Mouse (Mus musculus) spleen, postnatal 4 days (tissue): ENCODE data around the gene Magi1.

ENCODE experiments used
- DNase-seq, 2 experiments: peaks; one replicate each; pipeline ENCODE4 v3.0.0; 2022; ENCODE audit warnings: low spot score in 2 of 2

Gene Magi1

DNA sequence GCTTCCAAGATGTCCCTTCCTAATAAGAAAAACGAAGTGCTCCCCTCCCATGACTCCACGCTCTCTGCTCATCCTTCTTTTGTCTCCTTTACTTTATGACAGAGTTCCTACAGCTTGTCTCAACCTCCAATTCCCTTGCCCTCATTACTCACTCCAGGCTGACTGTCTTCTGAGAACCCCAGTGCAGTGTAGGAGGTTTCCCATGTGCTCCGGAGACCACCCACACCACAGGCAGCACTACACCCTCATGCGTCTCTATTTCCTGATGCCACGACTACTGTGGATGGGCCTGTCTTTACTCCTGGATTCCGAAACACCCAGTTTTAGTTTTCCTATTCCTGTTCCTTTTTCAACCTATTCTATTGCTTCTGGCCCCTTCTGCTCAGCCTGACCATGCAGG, 549.9 kb downstream of the Magi1 start:
- DNase-seq, result no peak

DNA sequence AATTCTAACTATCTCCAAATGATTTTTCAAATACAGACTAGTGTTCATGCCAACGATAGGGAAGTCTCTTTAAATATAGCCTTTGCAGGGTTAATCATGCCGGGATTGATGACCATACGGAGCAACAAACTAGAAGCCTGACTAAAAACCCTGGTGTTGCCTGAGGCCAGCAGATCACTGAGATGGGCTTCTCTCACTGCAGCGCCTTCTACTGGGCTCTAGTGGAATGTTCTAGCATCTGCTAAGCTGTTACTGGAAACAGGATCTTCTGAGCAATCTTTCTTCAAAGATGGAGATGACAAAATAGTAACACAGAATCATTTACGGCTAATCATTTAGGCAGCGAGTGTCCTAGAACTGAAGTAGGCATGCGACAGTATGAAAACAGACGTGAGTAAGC, 554.0 kb downstream of the Magi1 start:
- DNase-seq, result no peak

DNA sequence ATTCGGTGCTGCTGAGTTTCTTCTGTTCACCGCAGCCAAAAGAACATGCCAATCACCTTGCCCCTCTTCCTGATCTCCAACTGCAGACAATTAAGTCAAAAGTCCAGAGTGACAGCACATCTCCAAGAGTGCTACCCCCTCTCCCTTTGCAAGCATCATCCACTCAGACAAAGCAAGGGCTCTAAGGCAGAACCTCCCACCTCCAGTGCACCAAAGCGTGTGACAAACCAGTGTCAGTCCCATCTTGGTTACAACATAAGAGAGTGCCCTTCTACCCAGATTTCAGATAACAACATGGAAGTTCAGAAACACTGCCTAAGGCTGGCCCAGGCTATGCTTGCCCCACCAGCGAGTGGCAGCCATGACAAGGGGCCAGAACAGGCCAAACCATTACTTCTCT, 554.9 kb downstream of the Magi1 start:
- DNase-seq, result no peak

DNA sequence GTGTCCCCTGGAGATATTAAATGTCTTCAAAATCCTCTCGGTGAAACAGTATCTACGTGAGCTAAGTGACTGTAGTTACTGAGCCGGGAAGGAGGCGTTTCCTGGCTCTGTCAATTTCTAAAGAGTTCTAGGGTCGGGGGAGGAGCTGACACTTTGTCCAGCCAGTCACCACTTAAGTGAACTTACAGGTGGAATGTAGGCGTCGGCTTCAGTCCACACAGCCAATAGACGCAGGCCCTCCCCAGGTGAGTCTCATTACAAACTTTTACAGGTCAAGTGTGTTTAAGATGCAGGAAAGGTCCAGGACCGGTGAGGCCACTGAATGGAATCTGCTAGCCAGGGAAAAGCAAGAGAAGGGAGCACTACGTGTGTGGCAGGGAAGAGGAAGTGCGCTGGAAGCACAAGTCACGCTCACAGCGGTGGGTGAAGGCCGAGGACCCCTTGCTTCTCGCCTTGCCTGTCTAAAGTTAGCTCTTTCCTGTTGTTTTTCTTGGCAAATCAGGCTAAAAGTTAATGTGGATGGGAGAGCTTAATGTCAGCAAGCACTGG, 556.0 kb downstream of the Magi1 start:
- no peak for DNase-seq

DNA sequence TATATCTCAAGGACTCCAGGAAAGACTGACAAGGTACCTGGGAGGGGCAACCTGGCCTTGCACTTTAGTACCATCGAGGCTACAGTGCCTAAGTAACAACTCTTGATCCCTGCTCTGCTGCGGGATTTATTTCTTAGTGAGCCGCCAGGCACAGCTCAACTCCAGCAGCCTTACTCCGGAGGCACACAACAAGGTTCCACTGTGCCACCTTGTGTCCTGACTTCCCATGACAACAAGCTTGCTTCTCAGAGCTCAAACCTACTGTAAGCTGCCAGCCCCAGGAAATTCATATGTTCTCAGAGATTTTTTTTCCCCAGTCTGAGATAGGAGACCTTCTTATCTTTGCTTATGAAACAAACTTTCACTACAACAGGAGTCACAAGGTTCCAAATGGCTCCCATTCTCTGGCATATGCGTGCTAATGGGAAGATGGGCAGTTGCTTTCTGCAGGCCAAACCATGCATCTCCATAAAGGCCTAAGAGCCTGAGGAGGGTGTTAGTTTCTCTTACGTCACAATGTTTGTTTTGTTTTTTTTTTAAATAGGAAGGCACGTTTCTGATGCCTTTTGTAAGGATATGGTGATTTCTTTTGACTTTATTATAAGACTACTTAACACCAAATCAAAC, 556.8 kb downstream of the Magi1 start:
- DNase-seq, result no peak

DNA sequence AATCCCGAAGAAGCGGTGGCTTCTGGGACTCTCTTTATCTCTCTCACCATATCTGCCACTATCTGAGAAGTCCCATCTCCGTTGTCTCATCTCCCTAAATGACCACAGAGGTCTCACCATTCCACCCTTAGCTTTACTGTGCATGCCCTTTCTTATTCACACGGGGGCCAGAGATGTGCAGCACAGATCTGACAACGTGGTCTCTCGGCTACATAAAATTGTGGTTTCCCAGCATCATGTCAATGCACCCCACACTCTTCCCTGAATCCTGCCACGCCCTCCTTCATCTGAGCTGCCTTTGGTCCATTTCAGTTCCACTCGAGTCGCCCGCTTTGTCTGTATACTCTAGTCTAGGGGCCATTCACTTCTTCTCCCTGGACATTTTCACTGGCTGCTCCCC, 557.6 kb downstream of the Magi1 start:
- no peak for DNase-seq

DNA sequence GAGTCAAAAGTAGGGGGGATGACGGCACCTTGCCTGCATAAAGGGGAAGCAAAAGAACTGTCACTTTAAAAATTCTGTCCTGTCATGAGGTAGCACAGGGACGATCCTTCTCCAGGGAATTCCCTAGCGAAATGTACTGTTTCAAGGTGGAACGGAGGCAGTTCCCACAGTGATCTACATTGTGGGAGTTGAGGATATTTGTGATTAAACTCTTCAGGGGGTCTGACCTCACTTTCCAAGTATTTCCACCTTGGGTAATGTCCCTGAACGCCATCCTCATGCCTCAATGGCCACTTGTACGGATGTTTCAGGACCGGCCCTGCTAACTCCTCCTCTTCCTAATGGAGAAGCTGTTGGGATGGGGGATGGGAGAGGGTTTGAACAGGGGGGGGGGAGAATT, 559.0 kb downstream of the Magi1 start:
- no peak for DNase-seq

DNA sequence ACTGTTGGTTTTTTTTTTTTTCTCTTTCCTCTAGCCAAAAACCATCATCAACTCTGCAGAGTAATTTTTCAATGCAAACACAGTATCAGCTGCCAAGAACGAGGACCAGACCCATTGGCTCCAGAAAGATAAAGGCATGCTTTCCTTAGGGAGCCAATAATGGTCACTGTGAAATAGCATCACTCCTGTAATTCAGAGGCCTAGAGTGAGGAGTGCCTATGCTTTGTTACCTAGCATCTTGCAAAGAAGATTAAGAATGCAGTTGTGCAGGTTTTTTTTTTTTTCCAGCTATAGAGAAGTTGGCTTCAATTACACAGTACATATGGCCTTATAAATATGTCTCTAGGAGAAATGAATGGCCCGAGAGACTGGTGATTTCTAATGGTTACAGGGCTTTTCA, 560.5 kb downstream of the Magi1 start:
- no peak for DNase-seq

DNA sequence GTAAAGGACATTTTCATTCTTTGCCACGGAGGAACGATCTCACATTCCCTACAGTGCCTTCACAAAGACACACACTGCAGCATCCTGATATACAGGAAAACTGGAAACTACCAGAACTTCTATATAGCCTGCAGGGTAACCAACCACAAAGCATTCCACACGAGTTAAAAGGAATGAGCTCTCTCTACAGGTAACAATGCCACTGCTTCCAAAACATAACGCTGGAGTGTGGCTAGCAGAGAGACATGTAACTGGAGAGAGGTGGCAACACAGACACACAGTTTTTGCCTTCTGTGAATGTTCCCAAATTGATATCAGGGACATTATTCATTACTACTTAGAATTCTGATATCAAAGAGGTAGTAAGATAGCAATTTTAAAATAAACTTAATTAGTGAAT, 564.2 kb downstream of the Magi1 start:
- no peak for DNase-seq

DNA sequence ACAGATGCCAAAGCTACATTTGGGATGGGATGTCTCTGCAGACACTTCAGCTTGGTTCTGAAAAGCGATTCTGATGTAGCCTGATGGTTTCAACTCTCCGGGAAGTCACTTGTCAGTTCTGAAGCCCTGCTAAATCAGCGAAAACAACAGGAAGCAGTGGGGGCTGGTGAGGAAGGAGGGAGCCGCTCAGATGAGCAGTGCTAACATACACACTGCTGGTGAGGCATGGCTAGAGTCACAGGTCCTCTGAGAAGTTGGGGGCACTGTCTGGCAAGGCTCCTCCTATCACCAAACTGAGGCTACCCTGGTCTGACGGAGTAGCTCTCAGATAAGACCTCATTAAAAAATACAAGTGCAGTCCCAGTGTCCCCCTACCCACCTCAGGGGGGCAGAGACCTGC, 565.3 kb downstream of the Magi1 start:
- no peak for DNase-seq

DNA sequence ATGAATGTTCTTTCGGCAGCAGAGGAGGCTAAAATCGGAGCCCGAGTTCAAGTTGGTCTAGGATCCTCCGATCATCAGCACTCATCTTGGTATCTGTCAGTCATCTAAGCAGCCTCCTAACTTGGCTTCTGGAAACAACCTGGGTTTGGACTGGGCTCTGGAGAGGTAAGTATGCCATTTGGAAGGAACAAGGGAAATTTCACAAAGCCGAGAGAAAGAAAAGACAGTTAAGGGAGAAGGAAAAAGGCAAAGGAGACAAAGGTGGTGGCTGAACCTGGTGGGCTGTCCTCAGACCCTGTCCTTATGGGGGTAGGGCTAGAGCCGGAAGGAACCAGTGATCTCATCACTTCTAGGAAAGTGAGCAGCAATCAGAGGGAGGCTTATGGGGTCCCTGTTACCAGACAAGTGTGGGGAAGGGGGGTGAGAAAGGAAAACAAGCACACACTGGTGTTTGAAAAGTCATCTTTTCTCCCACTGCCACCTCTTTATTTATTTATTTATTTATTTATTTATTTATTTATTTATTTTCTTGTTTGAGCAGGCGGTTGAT, 565.8 kb downstream of the Magi1 start:
- no peak for DNase-seq

DNA sequence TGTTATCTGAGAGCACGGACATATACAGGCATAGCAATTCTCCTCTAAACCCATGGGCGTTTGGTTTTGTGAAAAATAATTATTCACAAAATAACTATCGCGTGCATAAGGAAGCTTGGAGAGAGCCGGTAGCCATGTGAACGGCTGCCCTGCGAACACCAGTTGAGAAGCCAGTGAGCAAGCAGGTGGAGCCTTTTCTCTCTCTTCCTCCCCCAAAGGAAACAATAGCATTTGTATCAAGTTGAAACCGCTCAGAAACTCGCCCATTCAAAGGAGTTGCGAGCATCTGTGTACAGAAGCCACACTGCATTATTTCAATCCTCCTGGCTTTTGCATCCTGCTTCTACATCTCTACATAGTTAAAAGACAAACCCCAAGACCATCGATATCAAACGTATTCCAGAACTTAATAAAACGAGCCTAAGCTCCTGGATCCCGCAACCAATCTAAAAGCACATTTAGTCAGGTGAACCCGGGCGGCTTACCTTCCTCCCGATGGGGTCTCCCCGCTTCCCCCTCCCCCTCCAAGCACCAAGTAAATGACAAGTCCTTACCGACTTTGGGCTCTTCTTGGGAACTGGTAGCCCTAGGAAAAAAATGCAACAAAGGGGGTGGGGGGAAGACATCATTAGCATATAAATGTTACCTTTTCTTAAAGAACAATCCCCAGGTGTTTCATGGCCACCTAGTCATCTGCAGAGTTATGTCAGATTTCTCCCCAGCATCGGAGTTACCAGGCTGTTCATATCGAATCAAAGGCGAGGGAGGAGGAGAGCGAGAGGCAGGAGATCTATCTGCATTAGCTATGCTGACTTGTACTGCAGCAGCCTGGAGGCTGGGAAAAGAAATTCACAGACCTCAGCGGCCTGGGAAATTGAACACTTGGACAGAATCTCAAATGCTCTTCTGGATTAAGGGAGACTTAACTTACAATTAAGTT, 566.8 kb downstream of the Magi1 start:
- no peak for DNase-seq

DNA sequence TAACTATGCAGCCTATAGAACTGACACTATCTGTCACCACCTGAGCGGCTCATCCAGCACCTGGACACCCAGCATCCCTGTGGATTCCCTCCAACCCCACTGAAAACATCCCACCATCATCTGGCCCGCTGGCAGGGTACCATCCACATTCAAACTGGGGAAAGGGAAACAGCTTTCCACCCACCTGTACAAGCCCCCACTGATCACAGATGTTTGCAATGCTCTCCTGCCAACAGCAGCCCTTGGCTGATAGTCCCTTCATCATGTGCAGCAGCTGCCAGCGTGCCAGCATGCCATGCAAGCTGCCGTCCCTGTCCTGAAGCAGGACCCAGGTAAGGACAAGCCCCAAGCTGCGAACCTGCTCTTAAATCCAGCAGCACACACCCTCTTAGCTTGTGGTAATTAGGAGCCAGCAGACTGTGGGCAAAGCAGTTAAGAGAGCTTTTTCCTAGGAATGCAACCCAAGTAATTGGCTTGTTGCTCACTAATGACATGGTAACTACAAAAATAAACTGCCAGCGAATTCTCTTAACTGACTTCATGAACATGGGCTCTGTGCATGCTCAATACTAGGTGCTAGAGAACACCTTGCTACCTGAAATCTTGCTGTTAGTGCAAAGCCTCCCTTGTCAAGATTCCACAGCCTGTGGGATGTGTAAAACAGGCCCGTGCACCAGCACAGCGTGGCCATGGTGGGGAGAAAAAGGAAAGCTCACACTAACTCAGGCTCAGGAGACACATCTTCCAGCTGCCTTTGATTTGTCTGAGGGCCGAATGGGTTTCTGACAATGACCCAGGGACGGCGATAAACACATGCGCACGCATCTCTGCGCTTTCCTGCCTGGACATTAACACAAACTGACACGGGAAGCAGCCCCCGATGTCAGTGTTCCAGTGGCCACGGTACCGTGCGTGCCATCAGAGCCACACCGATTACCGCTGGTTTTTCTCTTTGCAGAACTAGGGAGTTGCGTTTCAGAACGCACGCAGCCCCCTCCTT, 568.2 kb downstream of the Magi1 start:
- no peak for DNase-seq

DNA sequence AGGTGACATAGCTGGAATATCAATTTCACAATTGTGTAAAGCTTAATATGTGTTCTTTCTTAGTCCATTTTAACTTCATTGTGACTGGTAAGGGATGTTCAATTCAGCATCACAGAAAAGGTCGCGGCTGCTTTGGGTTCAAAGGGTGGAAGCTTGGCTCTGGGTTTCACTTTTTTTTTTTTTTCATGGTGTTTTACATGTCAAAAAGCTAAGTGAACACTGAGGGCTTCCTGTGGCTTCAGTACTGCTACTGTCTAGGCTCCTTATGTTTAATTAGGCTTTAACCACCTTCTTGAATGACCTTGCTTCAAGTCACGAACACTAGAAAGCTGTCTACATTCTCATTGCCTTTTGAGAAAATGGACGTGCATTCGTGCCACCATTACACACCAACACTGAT, 579.4 kb downstream of the Magi1 start:
- DNase-seq, result no peak

DNA sequence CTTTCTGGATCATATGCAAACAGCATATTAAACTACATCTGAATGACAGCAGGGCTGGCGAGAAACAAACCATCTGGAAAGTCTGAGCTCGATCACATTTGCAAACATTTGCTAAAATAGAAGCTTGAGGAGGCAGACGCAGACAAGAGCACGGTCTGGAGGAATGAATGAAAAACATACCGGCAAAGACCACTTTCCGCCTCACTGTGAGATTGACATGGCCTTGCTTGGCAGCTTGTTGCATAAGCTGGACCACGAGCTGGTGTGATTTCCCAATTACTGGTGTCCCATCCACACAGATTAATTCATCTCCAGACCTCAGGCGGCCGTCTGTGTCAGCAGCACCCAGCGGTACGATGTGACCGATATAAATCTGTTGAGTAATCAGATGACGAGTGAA, 584.3 kb downstream of the Magi1 start:
- DNase-seq, result no peak

DNA sequence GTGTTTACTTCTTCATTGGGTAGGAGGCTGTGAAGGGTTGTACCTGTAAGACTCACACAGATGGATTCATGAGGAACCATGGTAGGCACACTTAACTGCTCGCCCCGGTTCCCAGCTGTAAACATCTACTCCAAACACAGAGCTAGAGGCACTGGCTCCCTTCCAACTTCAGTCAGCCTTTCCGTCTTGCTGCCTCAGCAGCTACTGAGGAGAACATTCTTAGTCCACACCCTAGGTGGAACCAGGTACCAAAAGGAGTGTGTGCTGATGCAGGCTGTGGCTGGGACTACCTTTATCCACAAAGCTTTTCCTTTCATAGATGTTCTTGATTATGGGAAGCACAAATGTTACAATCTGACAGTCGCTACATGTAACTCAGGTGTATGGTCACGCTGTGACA, 585.8 kb downstream of the Magi1 start:
- DNase-seq, result no peak

DNA sequence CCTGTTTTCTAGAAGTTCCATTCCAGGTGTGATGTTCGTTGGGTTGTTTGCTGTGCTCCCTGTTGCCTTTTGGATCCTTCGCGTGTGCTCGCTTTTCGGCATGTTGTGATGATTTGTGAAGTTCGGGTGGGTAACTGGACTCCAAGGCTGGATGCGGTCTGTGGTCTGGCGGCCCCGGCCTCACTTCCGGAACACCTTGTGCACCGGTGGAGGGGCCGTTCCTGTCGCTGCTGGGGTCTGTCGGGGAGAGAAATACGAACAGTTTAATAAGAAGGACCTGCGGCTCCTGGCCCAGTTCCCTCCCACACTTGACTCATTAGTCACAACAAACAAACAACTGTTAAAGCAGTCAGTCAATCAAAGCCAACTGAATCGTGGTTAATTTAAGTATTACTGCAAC, 605.0 kb downstream of the Magi1 start:
- DNase-seq, result no peak

DNA sequence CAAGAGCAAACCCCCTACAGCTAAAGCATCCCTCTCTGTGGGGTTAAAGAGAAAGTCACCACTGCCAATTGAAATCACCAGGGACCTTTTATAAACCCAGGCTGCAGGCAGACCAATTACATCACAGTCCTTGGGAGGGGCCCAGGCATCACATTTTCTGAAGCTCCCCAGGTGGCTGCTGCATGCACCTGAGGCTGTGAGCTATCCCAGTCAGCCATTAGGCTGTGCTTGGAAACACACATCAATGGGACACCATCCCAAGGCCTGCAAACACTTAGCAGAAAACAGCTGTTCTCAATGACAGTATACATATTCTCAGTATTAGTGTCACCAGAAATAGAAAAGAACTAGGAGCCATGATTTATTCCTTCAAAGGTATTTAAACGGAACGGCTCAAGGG, 617.0 kb downstream of the Magi1 start:
- DNase-seq, result no peak

DNA sequence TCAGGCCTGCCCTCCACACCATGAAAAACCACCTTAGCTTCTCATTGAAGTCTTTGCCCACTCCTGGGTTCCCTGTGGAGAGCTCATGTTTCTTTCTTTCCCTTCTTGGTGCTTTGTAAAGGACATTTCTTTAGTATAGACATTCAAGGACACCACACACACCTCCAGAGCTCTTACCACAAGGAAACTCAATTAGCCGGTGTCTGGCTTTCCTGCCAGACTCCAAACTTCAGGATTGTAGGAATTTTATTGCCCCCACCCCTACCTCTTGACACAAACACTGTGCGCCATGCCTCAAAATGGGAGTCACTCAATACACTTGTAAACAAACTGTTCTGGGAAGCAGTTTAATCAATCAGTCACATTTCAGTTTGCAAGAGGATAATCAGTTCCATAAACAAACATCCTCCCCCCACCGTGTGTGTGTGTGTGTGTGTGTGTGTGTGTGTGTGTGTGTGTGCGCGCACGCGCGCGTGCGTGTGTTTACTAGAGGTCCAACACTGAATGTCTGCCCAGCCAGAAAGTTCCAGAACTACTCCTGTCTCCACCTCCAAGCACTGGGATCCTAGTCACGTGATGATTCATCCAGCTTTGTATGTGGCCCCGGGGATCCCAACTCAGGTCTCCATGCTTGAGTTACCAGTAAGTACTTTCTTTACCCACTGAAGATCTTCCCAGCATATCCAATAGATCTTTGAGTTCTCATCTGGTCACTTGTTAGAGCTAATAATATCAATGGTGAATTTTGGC, 618.5 kb downstream of the Magi1 start:
- no peak for DNase-seq

DNA sequence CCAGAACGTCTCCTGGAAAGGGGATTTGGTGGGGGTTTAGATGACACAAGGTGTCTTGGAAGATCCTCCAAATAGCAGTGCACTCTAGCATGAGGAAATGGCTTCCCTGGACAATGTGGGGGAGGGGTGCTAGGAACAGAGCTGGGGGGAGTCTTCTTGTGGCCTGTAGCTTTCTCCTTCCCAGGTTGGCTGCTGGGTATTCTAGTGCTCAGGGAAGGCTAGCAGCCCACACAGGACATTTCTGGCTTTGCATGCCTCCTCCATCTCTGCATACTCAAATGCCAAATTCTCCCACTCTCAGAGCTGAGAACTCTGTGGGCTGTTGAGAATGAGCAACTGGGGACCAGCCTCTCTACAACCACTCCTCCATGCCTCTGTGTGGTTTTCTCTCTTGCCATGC, 622.6 kb downstream of the Magi1 start:
- no peak for DNase-seq

DNA sequence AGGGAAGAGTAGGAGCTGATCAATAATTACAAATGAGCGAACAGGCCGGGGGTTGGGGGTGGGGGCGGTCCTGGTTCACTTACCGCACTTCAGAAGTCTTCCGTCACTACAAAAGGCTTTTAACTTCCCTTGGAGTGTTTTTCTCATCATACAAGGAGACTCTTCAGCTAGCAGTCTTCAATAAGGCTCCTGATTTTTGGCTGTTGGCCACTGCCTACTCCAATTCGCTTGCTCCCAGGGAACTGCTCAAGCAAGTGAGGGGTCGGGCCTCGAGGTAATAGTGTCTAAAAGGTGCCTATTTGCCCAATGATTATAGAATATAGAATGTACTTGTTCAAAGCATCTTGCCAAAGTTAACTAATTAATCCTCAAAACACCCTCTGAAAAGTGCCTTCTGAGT, 624.2 kb downstream of the Magi1 start:
- no peak for DNase-seq
